Mouse (Mus musculus): ENCODE measurements around the gene Gas8. TPM values are rescaled to one million over a fixed set of nuclear protein-coding genes. Genes with fewer than 3 reads are reported as not detected.

The Gas8 gene
- polyA plus RNA-seq, 1 experiment from 2014 or later = 5.4 TPM

- no peak overlapping the region for H3K4me3 ChIP-seq
- H3K4me1 ChIP-seq = no peaks in the 10 kb centered on the region
- H3K9ac ChIP-seq = no peak overlapping the region
- H3K27me3 ChIP-seq (replicated peaks) = no peaks in the 10 kb centered on the region
- peaks cover 100% of the 10 kb centered on the region for H3K36me3 ChIP-seq
- H3K9me3 ChIP-seq (replicated peaks) = no peaks in the 10 kb centered on the region
- H3K27ac ChIP-seq = no peak overlapping the region
- no peak overlapping the region for H3K4me2 ChIP-seq
- WGBS (ENCODE audit: insufficient replicate concordance) = 84% methylated on average over 11 of the region's 11 CpGs
- no peak for ATAC-seq
These were observed 19.1 kb upstream of the Gas8 start for GRCm38 (mm10) chr8:123499556-123499955.

GRCm38 (mm10) chr8:123502192-123502591, 16.4 kb upstream of the Gas8 start:
- peaks cover 98% of the 10 kb centered on the region for H3K36me3 ChIP-seq
- WGBS (ENCODE audit: insufficient replicate concordance) = 81% methylated on average over 5 of the region's 5 CpGs

DNA sequence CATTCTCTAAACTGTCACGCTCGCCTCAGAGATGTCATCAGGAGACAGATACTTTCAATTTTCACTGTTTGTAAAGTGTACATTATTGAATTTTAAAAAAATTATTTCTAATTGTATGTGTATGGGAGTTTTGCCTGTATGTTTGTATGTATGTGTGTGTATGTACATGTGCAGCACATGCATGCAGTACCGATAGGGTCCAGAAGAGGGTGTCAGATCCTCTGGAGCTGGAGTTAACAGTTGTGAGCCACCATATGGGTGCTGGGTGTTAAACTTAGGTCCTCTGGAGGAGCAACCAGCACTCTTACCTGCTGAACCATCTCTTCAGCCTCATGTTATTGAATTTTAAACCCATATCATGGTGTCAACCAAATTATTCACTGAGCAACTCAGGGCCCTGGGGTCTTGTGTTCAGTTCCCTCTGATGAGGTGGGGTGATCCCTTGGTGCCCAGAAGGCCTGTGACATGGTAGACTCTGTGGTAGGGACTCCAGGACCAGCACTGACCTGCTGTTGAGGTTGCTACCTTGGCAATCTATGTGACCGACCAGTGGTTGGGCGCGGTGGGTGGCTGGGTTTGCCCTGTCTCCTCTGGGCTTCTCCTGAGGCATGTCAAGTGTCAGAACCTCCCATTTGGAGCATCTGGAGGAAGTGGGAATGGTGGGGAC, 14.7 kb upstream of the Gas8 start:
- H3K27ac ChIP-seq = no peak overlapping the region
- no peak overlapping the region for H3K4me2 ChIP-seq
- H3K9ac ChIP-seq = no peak overlapping the region
- no peaks in the 10 kb centered on the region for H3K9me3 ChIP-seq (replicated peaks)
- no peak overlapping the region for H3K4me3 ChIP-seq
- H3K4me1 ChIP-seq = peaks cover 4% of the 10 kb centered on the region; the same call in 1 of the 2 replicates
- WGBS (ENCODE audit: insufficient replicate concordance) = 94% methylated on average over 6 of the region's 6 CpGs
- no peaks in the 10 kb centered on the region for H3K27me3 ChIP-seq (replicated peaks)
- no peak for ATAC-seq
- peaks cover 88% of the 10 kb centered on the region for H3K36me3 ChIP-seq

More at GRCm38 (mm10) chr8:123502192-123502591, 16.4 kb upstream of the Gas8 start:
- H3K27me3 ChIP-seq (replicated peaks) = no peaks in the 10 kb centered on the region
- H3K4me3 ChIP-seq = no peak overlapping the region
- no peaks in the 10 kb centered on the region for H3K9me3 ChIP-seq (replicated peaks)
- peaks cover 1% of the 10 kb centered on the region; the same call in 1 of the 2 replicates for H3K4me1 ChIP-seq
- no peak overlapping the region for H3K27ac ChIP-seq
- H3K4me2 ChIP-seq = no peak overlapping the region
- no peak overlapping the region for H3K9ac ChIP-seq
- no peak for ATAC-seq

GRCm38 (mm10) chr8:123504591-123505195, 13.9 kb upstream of the Gas8 start:
- Histone ChIP-seq H3K36me3 (peaks cover 84% of the 10 kb centered on the region), H3K9ac (no peak overlapping the region), H3K27ac (no peak overlapping the region), H3K4me2 (no peak overlapping the region), H3K27me3 (replicated peaks) (no peaks in the 10 kb centered on the region), H3K4me1 (peaks cover 4% of the 10 kb centered on the region; the same call in 1 of the 2 replicates), H3K9me3 (replicated peaks) (no peaks in the 10 kb centered on the region), H3K4me3 (no peak overlapping the region)
- ATAC-seq = no peak
- 86% methylated on average over 9 of the region's 9 CpGs for WGBS (ENCODE audit: insufficient replicate concordance)

DNA sequence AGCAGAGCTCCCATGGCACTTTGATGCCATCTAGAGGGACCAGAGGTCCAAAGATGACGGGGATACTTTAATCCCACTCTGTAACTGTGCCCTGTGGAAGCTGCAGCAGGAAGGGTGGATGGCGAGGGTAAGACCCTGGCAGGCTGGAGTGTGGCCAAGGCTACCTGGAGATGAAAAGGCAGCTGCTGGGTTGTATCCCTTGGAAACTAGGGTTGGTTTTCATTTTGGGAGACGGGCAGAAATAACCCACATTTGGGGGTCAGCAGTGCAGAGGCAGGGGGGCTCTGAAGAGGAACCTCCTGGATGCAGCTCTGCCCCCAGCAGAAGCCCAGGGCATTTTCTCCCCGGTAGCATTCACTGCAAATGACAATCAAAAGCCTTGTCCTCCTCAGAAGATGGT, 13.4 kb upstream of the Gas8 start:
- H3K27me3 ChIP-seq (replicated peaks) = no peaks in the 10 kb centered on the region
- no peak overlapping the region for H3K4me3 ChIP-seq
- 77% methylated on average over 4 of the region's 4 CpGs for WGBS (ENCODE audit: insufficient replicate concordance)
- no peak for ATAC-seq
- peaks cover 78% of the 10 kb centered on the region for H3K36me3 ChIP-seq
- H3K4me1 ChIP-seq = peaks cover 4% of the 10 kb centered on the region; the same call in 1 of the 2 replicates
- no peaks in the 10 kb centered on the region for H3K9me3 ChIP-seq (replicated peaks)
- H3K27ac ChIP-seq = no peak overlapping the region
- no peak overlapping the region for H3K9ac ChIP-seq
- H3K4me2 ChIP-seq = no peak overlapping the region

DNA sequence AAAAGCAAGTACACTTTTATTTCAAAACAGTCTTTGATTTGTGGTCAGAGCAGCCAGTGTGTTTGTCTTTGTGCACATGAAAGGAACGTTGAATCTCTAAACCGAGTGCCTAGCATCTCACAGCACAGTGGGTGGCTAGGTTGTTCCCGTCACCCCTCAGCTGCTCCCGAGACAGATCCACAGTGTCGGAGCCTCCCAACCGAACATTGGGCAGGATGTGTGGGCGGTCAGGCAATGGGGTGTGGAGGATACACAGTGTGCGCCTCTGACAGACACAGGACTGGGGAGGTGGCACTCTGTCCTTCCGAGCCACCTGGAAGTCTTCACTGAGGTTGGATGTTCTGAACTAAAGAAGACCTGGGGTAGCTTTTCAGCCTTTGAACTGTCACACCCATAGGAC, 12.9 kb upstream of the Gas8 start:
- Histone ChIP-seq H3K9ac (no peak overlapping the region), H3K4me1 (peaks cover 4% of the 10 kb centered on the region; the same call in 1 of the 2 replicates), H3K36me3 (peaks cover 74% of the 10 kb centered on the region), H3K4me2 (no peak overlapping the region), H3K27ac (no peak overlapping the region), H3K4me3 (no peak overlapping the region), H3K27me3 (replicated peaks) (peaks cover 4% of the 10 kb centered on the region; the same call in 1 of the 2 replicates), H3K9me3 (replicated peaks) (no peaks in the 10 kb centered on the region)
- ATAC-seq = no peak
- WGBS (ENCODE audit: insufficient replicate concordance) = 83% methylated on average over 9 of the region's 9 CpGs

DNA sequence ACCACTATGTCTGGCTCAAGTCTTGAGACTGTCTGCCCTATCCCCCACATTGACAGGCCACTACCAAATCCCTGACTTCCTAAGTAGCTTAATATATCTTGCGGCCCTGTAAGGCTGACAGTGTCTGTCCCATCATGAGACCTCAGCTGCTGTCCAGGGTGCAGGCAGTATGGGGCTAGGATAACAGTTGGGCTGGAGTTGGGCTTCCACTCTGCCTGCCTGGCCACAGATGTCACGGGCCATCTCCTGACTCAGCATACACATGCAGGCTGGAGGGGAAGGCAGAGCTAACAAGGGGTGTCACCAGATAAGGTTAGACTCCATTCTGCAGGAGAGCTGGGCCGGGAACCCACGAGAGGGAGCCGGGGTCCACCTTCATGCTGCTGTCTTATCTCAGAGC, 11.5 kb upstream of the Gas8 start:
- ATAC-seq = peak; percentile 42; the same call in 1 of the 2 replicates
- whole genome bisulfite sequencing (ENCODE audit: insufficient replicate concordance) = 38% methylated on average over 5 of the region's 5 CpGs
- Histone ChIP-seq H3K36me3 (peaks cover 60% of the 10 kb centered on the region), H3K9ac (no peak overlapping the region), H3K9me3 (replicated peaks) (no peaks in the 10 kb centered on the region), H3K4me2 (no peak overlapping the region), H3K4me3 (no peak overlapping the region), H3K4me1 (peaks cover 4% of the 10 kb centered on the region; the same call in 1 of the 2 replicates), H3K27me3 (replicated peaks) (peaks cover 14% of the 10 kb centered on the region), H3K27ac (no peak overlapping the region)

DNA sequence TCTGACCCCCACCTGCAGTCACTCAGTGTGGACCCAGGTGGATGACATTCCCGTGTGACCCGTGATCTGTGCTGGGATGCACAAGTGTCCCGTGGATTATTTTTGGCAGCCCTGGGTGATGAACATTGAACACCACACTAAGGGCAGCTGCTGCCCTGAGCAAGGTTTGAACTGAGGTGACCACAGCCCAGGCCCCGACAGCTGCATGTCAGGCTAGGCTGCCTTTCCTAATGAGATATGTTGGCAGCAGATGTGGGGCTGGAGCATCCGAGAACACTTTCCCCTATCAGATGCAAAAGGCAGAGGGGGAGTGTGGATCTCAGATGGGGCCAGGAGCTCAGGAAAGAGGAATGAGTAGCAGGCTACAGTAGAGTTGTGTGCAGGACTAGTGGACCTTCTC, 7.8 kb upstream of the Gas8 start:
- 62% methylated on average over 5 of the region's 5 CpGs for WGBS (ENCODE audit: insufficient replicate concordance)
- Histone ChIP-seq H3K9ac (no peak overlapping the region), H3K27me3 (replicated peaks) (peaks cover 50% of the 10 kb centered on the region), H3K9me3 (replicated peaks) (no peaks in the 10 kb centered on the region), H3K4me3 (no peak overlapping the region), H3K4me2 (no peak overlapping the region), H3K27ac (no peak overlapping the region), H3K4me1 (peaks cover 20% of the 10 kb centered on the region), H3K36me3 (peaks cover 23% of the 10 kb centered on the region)
- no peak for ATAC-seq

DNA sequence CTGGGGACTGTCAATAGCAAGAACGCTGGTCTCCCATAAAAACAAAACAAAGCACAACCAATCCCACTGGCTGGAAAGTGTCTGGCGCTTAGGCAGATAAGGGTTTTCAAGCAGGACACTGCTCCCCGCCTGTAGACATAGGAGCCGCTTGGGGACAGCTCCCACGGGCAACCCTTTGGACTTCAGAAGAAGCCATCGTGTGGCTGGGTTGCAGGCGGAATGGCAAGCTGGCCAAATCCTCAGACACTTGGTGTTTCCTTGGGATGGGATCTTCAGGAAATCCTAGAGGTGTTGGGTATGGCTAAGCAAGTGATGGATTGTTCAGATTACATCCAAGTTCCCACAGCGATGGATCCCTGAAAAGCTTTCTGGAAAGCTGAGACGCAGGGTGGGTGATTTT, 4.5 kb upstream of the Gas8 start:
- H3K27me3 ChIP-seq (replicated peaks) = peaks cover 73% of the 10 kb centered on the region
- H3K9ac ChIP-seq = no peak overlapping the region
- H3K4me3 ChIP-seq = peak overlapping the region; percentile 58; the same call in 1 of the 2 replicates
- H3K4me2 ChIP-seq = peak overlapping the region; percentile 81
- ATAC-seq = no peak
- no peak overlapping the region for H3K27ac ChIP-seq
- whole genome bisulfite sequencing (ENCODE audit: insufficient replicate concordance) = 6% methylated on average over 9 of the region's 9 CpGs
- peaks cover 2% of the 10 kb centered on the region; the same call in 1 of the 2 replicates for H3K36me3 ChIP-seq
- no peaks in the 10 kb centered on the region for H3K9me3 ChIP-seq (replicated peaks)
- H3K4me1 ChIP-seq = peaks cover 27% of the 10 kb centered on the region

DNA sequence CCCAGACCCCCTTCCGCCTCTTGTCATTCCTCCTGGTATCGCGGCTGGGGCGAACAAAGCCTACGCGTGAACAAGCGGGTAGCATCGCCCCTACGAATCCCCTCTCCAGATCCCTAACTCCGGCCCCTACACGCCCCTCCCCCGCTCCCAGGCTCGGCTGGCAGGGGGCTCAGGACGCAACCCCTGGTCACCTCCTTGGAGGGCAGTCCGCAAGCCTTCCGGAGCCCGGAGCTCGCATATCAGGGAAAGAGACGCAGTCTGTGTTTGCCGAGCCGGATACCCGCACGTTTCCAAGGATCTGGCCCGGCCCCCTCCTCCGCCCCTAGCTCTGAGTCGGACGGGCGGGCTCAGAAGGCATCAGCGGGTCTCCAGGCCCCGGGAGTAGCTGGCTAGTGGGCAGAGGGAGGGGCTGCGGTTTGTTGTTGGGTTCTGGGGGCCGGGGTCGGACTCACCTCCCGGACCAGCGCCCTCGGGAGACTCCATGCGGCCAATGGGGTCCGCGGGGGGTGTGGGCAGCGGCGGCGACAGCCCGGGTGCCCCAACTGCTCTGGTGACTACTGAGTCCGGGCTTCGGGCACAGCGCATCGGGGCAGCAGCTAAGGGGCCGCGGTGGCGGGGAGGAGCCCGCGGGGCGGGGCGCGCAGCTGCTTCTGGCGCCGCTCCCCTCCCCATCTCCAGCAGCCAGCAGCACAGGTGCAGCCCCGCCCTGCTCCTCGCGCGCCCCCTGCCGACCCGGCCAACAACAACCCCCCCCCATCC, 3.7 kb upstream of the Gas8 start, which contains the start of gene Dbndd1:
TSS of gene Dbndd1 (minus strand) at position 683 of the 759 bp plus-strand sequence.
- Histone ChIP-seq H3K4me3 (peak within 1 kb of the TSS; percentile 58), H3K9ac (peak within 1 kb of the TSS; percentile 46; the same call in 1 of the 2 replicates), H3K4me2 (peak within 1 kb of the TSS; percentile 81), H3K27ac (no peak within 1 kb of the TSS), H3K9me3 (replicated peaks) (no peaks in the 10 kb centered on the region), H3K36me3 (no peaks in the 10 kb centered on the region; the same call in 1 of the 2 replicates), H3K4me1 (peaks cover 33% of the 10 kb centered on the region), H3K27me3 (replicated peaks) (peaks cover 73% of the 10 kb centered on the region)
- no peak for ATAC-seq
- WGBS (ENCODE audit: insufficient replicate concordance) = 1% methylated on average over 49 of the region's 63 CpGs

DNA sequence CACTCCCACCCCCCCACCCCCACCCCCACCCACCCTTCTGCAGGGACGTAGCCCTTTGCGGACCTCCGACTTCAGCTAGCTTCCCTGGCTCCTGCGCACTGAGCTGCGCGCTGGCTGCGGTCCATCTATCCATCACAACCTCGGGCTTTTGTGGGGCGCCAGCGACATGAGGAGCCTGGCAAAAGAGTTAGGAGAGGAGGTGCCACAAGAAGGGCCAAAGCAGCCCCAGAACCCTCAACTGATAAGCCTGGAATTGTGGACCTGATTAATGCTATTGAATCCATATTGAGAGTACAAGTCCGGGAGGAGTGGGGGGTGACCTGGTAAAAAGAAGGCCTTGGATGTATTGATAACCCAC, 3.1 kb upstream of the Gas8 start:
- H3K27me3 ChIP-seq (replicated peaks) = peaks cover 70% of the 10 kb centered on the region
- peak overlapping the region; percentile 58 for H3K4me3 ChIP-seq

DNA sequence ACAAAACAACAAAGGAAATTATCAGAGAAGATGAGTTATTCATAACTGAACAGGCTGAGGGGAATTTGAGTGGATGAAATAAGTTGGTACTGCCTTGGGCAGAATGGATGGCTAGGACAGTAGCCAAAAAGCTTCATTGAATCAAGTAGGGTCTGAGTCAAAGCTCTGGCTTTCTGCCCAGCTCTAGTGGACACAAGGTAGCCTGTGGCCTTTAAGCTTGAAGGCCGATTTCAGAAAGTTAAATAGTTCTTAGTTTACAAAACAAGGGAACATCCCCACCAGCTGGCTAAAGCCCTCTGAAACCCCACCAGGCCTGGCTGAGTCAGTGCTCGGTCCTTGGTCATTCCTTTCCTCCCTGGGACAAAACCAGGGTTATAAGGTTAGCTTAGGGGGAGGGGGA, 2.0 kb upstream of the Gas8 start:
- no peaks in the 10 kb centered on the region for H3K9me3 ChIP-seq (replicated peaks)
- H3K4me1 ChIP-seq = peaks cover 33% of the 10 kb centered on the region
- ATAC-seq = no peak
- H3K4me3 ChIP-seq = no peak overlapping the region
- WGBS (ENCODE audit: insufficient replicate concordance) = 46% methylated on average over 2 of the region's 2 CpGs
- H3K4me2 ChIP-seq = no peak overlapping the region
- peaks cover 59% of the 10 kb centered on the region for H3K27me3 ChIP-seq (replicated peaks)
- no peak overlapping the region for H3K9ac ChIP-seq
- H3K36me3 ChIP-seq = peaks cover 4% of the 10 kb centered on the region
- H3K27ac ChIP-seq = no peak overlapping the region

More for the DNA sequence above, 3.1 kb upstream of the Gas8 start:
- 0 out of 2 replicates have a peak overlapping the region, but pooled peaks have one; percentile 46 for H3K9ac ChIP-seq
- WGBS (ENCODE audit: insufficient replicate concordance) = 7% methylated on average over 11 of the region's 11 CpGs
- no peaks in the 10 kb centered on the region for H3K36me3 ChIP-seq
- no peaks in the 10 kb centered on the region for H3K9me3 ChIP-seq (replicated peaks)
- peaks cover 33% of the 10 kb centered on the region for H3K4me1 ChIP-seq
- no peak overlapping the region for H3K27ac ChIP-seq
- H3K4me2 ChIP-seq = peak overlapping the region; percentile 81
- ATAC-seq = no peak
